Mouse (Mus musculus): Measurements from ENCODE around the gene Ddx46.
A peak's percentile ranks its signal among the peaks of the same experiment; 100 is the strongest.
"Not testable (repeated sequence)": the region's sequence is repeated elsewhere in the genome, so short reads cannot be mapped to it uniquely, and the experiment has no call there.

Ddx46 gene

DNA sequence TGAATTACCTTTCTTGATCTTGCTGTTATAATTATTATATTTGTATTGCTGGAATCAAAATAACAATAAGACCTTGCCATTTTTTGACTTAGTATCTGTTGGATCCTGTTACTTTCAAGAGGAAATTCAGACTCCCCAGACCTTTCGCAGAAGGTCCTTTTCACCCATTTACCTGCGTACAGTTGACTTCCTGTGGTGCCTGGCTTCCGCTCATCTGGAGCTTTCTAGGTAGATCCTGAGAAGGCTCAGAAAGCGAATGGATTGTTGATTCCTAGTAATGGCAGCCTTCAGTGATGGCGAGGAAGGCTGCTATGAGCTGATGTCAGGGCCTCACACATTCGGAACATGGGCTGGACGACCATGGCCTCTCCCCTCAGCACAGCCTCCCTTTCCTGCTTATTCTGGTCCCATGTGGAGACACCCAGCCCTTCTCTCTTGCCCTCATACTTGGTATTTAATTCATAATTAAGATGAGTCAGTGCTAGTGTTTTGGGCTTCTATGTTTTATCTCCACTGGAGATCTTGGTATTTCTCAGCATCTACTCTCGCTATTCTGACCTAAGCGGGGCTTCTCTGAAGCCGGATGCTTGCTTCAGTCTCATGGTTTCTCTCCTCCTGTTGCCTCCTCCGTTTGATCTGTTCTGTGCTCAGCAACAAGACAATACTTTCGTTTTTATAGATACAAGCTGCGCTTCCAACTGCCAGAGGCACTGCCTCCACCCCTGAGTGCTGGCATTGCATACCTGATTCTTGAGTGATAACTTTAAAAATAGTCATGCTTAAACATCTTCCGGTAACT lies 1.6 kb downstream of the Ddx46 start:
- DNase-seq (ENCODE audit: low spot score in 2 of 2), result no peak

DNA sequence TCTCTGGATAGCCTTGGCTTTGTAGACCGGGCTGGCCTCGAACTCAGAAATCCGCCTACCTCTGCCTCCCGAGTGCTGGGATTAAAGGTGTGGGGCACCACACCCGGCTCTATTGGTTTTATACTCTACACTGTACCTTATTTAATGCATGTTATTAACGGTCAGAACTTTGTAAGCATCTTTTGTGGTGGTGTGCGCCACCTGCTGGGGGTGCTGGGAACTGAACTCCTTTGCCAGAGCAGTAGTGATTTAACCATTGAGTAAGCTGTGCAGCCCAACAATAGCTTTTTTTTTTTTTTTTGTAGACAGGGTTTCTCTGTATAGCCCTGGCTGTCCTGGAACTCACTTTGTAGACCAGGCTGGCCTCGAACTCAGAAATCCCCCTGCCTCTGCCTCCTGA lies 5.7 kb downstream of the Ddx46 start:
- peak; percentile 62 to 75 for DNase-seq (ENCODE audit: low spot score in 2 of 2)

DNA sequence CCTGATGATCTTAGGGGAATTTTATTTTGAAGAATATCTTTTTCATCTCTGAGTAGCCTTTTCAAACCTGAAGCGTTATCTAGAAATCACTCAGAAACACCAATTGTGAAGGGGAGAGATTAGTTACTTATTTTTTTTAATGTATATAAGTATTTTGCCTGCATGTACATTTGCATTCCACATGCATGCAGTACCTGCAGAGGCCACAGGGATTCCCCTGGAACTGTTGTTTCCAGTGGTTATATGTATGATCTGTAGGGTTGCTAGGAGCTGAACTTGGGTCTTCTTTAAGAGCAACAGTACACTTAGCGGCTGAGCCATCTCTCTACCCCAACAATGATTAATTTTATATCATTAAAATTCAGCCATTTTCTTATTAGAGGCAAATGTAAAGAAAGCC lies 9.7 kb downstream of the Ddx46 start:
- no peak for DNase-seq (ENCODE audit: low spot score in 2 of 2)

DNA sequence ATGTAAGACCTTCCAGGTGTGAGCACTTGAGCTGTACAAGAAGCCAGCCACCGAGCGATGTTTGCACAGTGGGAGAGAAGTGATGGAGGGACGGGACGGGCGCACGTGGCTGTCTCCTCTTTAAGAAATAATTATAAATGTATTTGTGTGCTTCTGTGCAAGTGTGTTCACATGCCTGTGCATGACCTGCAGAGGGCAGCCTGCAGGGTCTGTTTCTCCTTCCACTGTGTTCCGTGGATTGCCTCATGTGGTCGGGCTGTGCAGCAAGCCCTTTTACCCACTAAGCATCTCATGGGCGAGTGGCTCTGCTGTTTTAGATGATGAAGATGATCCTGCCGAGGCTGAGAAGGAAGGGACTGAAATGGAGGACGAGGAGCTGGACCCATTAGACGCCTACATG lies 15.3 kb downstream of the Ddx46 start:
- DNase-seq (ENCODE audit: low spot score in 2 of 2), result no peak

DNA sequence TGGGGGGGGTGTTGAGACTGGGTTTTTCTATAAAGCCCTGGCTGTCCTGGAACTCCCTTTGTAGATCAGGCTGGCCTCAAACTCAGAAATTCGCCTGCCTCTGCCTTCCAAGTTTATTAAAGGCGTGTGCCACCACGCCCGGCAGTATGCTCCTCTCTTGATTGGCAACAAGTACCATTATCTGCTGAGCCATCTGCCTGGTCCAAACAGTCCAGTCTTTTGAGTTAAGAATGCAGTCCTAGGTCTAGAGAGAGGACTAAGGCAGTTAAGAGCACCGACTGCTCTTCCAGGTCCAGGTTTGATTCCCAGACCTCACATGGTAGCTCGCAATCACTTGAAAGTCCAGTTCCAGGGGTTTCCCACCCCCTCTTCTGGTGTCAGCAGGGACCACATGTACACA lies 16.2 kb downstream of the Ddx46 start:
- DNase-seq (ENCODE audit: low spot score in 2 of 2), result no peak

DNA sequence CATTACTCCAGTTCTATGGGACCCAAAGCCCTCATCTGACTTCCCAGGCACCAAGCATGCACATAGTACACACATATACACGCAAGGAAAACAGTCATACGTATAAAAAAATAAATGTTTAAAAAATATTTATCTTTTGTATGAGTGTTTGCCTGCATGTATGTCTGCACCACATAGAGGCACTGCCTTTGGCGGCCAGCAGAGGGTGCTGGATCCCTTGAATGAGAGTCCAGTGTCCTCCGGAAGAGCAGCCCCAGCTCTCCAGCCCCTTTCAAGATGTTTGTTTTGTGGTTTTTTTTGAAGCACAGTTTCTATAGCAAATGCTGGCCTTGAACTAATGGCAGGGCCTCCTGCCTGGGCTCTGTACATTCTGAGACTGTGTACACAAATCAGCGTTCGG lies 33.7 kb downstream of the Ddx46 start:
- no peak for DNase-seq (ENCODE audit: low spot score in 2 of 2)

DNA sequence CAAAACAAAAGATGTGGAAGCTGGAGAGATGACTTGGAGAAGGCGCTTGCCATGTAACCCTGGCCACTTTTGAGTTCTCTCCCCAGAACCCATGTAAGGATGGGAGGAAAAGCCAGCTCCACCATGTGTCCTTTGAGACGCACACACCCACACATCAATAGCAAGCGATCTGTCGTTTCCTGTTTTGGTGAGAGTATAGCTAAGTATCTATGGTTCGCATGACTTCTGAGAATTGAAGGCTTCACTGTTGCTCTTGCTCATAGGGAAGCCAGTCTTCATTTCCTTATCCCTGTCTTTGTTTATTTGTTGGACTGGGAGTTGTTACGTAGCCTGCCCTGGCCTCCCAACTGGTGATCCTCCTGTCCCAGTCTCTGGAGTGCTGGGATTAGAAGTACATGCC lies 37.9 kb downstream of the Ddx46 start:
- no peak for DNase-seq (ENCODE audit: low spot score in 2 of 2)

DNA sequence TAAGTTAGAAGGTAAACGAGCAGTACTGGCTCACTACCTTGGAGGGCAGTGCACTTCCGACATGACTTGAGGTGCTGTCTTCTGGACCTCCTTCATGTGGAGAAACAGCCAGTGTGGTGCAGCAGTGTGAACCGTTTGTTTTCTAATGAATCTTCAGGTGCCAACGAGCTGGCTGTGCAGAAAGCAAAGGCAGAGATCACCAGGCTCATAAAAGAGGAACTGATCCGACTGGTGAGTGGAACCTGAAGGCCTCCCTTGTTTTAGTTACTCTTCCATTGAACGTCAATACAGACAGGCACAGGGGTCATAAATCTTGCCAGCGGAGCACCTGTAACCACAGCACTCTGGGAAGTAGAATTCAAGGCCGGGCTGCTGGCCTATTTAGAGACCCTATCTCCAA lies 42.5 kb downstream of the Ddx46 start:
- DNase-seq (ENCODE audit: low spot score in 2 of 2), result no peak

DNA sequence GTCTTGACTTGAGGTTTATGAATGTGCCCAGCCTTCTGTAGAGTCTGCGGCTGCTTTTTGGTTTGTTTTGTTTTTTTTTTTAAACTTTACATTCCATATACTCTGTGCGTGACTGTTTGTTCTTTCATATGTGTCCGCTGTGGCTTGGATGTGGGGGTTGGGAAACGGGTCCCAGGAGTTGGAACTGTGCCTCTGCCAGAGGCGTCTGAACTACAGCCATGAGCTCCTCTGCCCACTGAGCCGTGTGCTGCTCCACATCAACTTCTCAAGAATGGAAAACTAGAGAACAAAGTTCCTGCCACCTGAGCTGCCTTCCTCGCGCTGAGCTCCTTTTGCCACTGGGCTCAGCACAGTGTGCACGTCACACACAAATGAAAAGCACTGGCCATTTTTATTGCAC lies 47.4 kb downstream of the Ddx46 start:
- no peak for DNase-seq (ENCODE audit: low spot score in 2 of 2)

DNA sequence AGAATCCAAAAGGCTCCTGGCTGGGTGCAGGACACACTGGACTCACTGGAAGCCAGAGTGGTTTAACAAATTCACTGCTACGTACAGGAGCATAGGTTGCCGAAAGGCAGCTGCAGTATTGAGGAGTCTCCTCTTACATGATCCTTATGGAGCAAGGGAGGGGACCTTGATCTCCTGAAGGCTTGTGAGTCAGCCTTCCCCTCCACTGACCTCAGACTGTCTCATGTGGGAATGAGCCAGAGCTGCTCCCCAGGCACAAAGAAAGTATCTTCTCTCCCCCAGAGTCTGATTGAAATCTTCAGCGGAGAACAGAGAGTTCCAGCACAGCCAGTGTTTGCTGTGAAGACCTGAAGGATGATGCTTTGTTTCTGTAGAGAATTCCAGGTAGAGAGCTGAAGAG lies 48.8 kb downstream of the Ddx46 start:
- DNase-seq (ENCODE audit: low spot score in 2 of 2), result no peak

DNA sequence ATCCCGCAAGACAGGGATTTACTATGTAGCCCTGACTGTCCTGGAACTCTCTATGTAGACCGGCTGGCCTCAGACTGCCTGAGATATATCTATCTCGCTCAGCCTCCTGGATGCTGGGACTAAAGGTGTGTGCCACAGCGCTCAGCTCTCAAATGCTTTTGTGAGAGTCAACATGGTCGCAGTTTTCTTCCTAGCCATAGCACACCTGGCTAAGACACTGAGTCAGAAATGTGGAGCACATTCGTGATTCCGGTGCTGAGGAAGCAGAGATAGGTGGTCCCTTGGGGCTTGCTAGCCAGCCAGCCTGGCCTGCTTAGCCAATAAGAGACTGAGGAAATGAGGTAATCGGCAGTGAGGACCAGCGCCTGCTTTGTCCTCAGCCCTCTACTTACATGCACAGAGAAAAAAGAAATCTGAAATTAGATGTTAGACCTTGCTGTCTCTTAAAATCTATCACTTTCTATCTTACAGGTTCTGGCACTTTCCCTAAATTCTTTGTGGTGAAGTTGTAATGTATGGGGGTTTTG lies 51.3 kb downstream of the Ddx46 start:
- DNase-seq (ENCODE audit: low spot score in 2 of 2), result no peak

DNA sequence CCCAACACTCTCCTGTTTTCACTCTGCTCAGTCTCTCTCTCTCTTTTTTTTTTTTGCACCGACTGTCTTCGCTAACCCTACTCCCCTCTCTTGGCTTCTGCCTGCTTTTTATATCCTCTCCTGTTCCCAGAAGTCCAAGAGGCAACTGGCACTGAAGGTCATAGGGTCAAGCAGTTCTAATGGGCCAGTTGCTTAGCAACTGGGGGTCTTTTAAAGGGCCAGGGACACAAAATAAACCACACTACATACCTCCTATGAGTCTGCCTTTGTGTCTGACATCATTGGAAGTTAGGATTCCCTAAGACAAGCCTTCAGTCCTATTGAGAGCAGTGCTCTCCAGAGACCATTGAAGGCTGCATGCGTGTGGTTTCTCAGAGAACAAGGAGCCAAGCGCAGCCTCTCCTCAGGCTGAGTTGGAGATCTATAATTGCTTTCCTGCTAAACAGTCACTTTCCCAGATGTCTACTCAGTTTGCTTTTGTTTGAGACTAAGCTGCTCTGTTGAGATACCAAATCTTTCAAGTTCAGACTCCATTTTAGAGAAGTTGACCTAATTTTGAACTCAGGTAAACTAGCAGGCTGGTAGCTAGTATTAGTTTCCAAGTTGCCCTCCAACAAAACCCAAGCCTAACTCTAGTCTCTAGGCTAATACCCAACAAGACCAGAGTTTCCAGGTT lies 53.2 kb downstream of the Ddx46 start:
- no peak for DNase-seq (ENCODE audit: low spot score in 2 of 2)

DNA sequence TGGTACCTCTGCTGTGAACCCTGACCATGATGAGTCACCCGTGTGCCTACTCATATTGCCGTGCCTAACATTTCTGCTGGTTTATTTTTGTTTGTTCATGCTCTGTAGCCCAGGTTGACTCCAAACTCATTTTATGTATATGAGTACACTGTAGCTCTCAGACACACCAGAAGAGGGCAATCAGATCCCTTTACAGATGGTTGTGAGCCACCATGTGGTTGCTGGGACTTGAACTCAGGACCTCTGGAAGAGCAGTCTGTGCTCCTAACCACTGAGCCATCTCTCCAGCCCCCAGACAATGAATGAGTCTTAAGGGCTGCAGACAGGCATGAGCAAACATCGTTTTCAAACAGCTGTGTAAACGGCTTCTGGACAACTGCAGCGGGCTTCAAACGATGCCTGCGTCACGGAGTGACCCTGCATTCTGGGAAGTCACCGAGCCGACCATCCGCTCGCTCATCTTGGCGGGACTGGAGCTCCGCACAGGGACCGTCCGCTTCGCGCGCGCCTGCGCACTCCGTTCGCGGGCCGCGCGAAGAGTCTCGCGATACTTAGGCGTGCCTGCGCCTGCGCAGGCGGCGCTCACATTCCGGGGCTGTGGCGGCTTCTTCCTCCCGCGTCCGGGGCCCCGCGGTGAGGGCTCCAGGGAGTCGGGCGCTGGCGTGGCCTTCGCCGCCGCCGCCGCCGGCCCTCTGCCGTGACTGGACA lies 57.9 kb downstream of the Ddx46 start, which contains the start of gene B230219D22Rik:
Gene B230219D22Rik (plus strand): TSS at position 590 of the 708 bp plus-strand sequence.
- peak; percentile 88 to 89 for DNase-seq (ENCODE audit: low spot score in 2 of 2)

DNA sequence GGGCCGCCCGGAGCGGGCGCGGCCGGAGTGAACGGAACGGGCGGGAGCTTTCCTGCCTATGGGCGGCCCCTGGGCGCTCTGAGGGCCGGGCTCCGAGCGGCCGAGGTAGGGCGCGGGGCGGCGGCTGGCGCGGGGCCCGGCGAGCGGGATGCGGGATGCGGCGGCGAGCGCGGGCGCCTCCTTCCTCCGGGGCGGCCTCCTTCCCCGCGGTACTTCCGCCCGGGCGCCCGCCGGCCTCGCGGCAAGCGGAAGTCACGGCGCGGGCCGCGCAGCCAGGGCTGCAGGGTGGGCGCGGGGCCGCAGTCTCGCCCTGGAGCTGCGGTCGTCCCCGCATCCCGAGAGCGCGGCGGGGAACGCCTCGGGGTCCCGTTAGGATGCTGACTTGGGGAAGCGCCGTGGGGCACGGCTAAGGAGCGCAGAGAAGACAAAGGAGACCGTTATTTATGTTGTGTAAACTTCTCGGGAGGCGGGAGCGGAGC lies 58.5 kb downstream of the Ddx46 start:
- DNase-seq (ENCODE audit: low spot score in 2 of 2), result no peak

DNA sequence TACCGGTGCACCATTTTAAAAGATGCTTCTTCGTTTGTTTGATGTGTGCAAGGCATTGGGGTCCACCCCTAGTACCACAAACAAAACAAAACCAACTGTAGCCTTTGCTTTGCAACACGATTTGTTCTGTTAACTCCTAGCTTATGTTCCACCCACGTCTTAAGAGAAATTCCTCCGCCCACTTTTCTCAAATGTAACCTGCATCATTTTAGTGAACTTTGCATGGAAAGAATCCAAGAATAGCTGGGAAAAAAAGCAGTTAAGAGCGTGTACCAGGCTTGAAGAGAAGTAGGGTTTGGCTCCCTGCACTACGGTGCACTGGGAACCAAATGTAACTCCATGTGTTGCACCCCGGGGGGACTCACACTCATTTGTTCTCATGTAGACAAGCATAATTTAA lies 59.3 kb downstream of the Ddx46 start:
- DNase-seq (ENCODE audit: low spot score in 2 of 2), result no peak

DNA sequence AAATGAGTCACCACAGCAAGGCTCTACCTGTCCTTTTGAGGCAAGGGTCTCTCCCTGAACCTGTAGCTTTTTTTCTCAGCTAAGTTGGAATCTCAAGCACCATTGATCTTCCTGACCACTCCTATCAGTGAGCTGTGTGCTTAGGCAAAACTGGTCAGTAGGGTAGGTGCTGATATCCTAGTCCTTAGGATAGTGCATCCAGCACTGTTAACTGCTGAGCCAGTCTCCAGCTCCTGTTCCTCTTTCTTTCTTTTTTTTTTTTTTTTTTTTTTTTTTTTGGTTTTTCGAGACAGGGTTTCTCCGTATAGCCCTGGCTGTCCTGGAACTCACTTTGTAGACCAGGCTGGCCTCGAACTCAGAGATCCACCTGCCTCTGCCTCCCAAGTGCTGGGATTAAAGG lies 61.2 kb downstream of the Ddx46 start:
- not testable (repeated sequence) for DNase-seq (ENCODE audit: low spot score in 2 of 2)

DNA sequence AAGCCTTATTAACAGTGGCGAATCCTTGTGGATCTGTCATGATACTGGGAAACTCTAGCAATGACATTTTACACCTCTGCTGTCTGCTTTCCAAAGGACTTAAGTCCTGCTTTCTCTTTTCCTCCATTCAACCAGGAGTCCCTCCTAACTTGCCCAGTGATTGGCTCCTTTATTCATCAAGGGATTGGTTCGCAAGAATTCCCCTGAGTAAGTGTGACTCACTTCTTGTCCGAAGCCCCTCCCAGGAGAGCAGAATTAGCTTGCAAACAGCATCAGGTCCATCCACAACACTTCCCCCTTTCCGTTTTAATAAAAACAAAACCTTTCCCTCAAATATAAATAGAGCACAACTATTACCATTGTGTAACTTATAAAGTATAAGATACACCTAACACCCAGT lies 69.5 kb downstream of the Ddx46 start:
- DNase-seq (ENCODE audit: low spot score in 2 of 2), result no peak

DNA sequence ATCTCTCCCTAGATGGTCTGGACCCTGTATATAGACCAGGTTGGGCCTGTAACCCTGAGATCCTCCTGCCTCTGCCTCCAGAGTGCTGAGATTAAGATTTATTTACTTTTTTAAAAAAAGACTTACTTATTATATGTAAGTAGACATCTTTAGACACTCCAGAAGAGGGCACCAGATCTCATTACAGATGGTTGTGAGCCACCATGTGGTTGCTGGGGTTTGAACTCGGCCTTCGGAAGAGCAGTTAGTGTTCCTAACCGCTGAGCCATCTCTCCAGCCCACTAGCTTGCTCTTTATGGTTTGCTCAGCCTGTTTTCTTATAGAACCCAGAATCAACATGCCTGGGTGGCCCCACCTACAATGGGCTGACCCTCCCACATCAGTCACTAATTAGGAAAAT lies 78.0 kb downstream of the Ddx46 start:
- DNase-seq (ENCODE audit: low spot score in 2 of 2), result no peak

DNA sequence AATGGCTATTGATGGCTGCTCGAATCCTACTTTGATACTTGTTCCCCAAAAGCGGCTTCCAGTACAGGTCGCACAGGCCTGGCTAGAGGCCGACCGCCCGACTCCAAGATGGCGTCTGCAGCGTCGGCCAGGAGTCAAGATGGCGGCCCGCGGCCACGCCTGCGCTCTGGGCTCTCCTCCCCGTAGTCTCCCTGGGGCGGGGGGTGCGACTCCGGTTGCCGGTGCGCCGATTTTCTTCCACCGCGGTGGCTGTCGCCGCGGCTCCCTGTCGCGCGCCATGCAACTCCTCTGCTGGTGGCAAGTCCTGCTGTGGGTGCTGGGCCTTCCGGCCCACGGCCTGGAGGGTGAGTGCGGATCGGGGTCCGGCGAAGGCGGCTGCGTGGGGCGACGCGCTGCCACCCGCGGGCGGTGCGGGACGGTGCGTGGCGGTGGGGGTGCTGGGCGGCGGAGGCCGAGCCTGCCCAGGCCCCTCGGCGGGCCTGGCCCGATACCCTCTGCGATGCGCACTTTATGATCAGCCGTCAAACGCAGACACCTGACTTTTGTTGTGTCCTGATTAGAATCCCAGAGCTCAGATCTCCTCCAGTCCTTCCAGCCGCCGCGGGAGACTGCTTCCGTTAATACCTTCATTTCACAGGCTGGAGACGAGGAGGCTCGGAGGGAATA lies 79.8 kb downstream of the Ddx46 start, which contains the start of gene Txndc15:
Gene Txndc15 (plus strand): TSS at position 150 of the 666 bp plus-strand sequence.
- DNase-seq (ENCODE audit: low spot score in 2 of 2), result peak; percentile 84 to 88

DNA sequence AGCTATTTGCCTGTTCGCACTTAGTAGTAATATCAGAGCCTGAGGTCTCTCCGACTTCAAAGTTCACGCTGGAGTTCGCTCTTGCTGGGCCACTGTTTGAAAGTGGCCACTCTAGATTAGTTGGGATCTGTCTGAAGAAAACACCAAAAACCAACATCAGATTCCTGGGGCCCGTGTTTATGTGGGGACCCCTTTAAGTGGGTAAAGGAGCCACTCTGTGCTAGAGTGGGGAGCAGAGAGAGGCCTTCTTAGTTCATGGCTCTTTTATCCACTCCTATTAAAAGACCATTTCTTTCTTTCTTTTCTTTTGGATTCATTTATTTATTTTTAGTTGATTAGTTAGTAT lies 80.3 kb downstream of the Ddx46 start:
- DNase-seq (ENCODE audit: low spot score in 2 of 2), result no peak

DNA sequence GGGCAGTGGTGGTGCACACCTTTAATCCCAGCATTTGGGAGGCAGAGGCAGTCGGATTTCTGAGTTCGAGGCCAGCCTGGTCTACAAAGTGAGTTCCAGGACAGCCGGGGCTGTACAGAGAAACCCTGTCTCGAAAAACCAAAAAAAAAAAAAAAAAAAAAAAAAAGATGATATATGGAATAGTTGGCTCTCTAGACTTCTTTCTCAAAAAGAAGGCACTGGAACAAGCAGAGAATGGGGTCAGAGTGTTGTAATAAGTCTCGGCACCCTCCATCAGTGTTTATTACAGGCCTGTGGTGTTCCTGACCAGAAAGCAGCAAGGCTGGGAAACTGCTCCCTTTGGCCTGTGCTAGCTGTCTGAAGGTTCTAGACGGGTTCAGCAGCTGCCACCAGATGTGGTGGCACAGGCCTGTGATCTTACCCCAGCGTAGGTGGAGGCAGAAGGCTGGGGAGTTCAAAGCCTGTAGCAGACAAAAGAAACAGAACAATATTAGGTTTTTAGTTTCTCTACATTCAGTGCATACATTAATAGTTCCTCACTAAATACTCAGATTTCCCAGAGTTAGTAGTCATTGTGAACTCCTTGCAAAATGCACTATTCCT lies 81.2 kb downstream of the Ddx46 start:
- no peak for DNase-seq (ENCODE audit: low spot score in 2 of 2)

Measured in urinary bladder, postnatal 4 days (tissue).